Mouse (Mus musculus): ENCODE measurements at regions not wholly inside any gene's neighbourhood (a gene's known extent, or its start where the extent isn't known, plus 50 kb on each side); places are given as distances from the start of the nearest gene placed in this dataset.

GRCm38 (mm10) chr1:169602122-169602521 lies 53.2 kb upstream of the Rgs5 start:
- no peak overlapping the region for H3K27ac ChIP-seq (replicated peaks; ENCODE audit: low read depth, low read length)
- no peak overlapping the region for H3K4me3 ChIP-seq (ENCODE audit: insufficient read depth, low read depth, low read length)

GRCm38 (mm10) chr1:169594470-169594869 lies 60.8 kb upstream of the Rgs5 start:
- Histone ChIP-seq H3K4me3 (ENCODE audit: insufficient read depth, low read depth, low read length) (no peak overlapping the region), H3K27ac (replicated peaks; ENCODE audit: low read depth, low read length) (no peak overlapping the region), H3K4me1 (ENCODE audit: control insufficient read depth, insufficient read depth, insufficient read length, low read length) (no peaks in the 10 kb centered on the region)

More at GRCm38 (mm10) chr1:169602122-169602521, 53.2 kb upstream of the Rgs5 start:
- no peaks in the 10 kb centered on the region for H3K4me1 ChIP-seq (ENCODE audit: control insufficient read depth, insufficient read depth, insufficient read length, low read length)

- no peaks in the 10 kb centered on the region for H3K4me1 ChIP-seq (ENCODE audit: control insufficient read depth, insufficient read depth, insufficient read length, low read length)
- 0 out of 2 replicates have a peak overlapping the region, but pooled peaks have one; percentile 45 for H3K27ac ChIP-seq (replicated peaks; ENCODE audit: low read depth, low read length)
- H3K4me3 ChIP-seq (ENCODE audit: insufficient read depth, low read depth, low read length) = no peak overlapping the region
Observed at GRCm38 (mm10) chr1:169586361-169586760, 55.1 kb upstream of the Nuf2 start.

GRCm38 (mm10) chr1:169582405-169582804 lies 51.1 kb upstream of the Nuf2 start:
- Histone ChIP-seq H3K4me1 (ENCODE audit: control insufficient read depth, insufficient read depth, insufficient read length, low read length) (no peaks in the 10 kb centered on the region), H3K27ac (replicated peaks; ENCODE audit: low read depth, low read length) (no peak overlapping the region), H3K4me3 (ENCODE audit: insufficient read depth, low read depth, low read length) (no peak overlapping the region)

All from brown adipose tissue, adult 24 weeks (tissue).